Comparison of ENCODE assay signal across 10 mouse cellular contexts in the genomic region with DNA sequence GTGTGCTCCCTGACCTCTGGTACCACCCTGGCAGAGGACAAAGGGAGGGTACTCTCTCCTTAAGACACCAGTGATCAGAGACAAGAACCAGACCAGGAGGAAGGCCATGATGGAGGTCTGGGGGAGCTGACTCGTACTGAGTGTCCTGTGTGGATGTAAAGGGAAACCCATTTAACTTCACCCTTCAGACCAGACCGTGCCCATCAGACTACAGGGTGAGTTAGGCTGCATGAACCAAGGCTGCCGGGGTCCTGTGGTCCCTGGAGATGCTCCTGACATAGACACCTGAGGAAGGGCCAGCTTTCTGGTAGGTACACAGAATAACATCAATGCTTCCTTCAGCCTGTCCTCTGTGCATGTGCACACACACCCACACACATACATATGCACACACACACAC.
DNase-seq lines count a peak whose midpoint lies in the region; ATAC-seq and TF ChIP-seq lines count a peak whose summit lies in the region.
"Had no signal": no experiment of that assay in that cellular context is flagged by ENCODE, and none has a peak within 500 bp of the region (broad histone marks: within the 10 kb centered on the region; RNA-seq: fewer than 3 reads in every experiment).

No protein-coding gene starts in this region.

- TF ChIP-seq POLR2A in heart, adult 2 months (IDR thresholded peaks at IDR 0.05; ENCODE audit: insufficient read depth, low read depth, low read length): no peak

- peaks cover 17% of the 10 kb centered on the region for H3K4me1 ChIP-seq in heart, adult 2 months (ENCODE audit: control insufficient read depth, insufficient read depth, low read length)
- peaks cover 89% of the 10 kb centered on the region for H3K4me1 ChIP-seq in megakaryocyte, embryonic 14.5 days
- peaks cover 74% of the 10 kb centered on the region for H3K4me1 ChIP-seq in liver, embryonic 13.5 days (replicated peaks)
- peaks cover 42% of the 10 kb centered on the region for H3K4me1 ChIP-seq in neural tube, embryonic 13.5 days (replicated peaks)

- no peak for ATAC-seq in megakaryocyte, adult 5-6 weeks (ENCODE audit: poor library complexity, severe bottlenecking)
- ATAC-seq in liver, embryonic 13.5 days (ENCODE audit: low read depth): no peak; the same call in 1 of the 2 replicates
- ATAC-seq in neural tube, embryonic 13.5 days (ENCODE audit: low read depth): no peak

- no peaks in the 10 kb centered on the region for H3K9me3 ChIP-seq in megakaryocyte, embryonic 14.5 days
- no peaks in the 10 kb centered on the region for H3K9me3 ChIP-seq in liver, embryonic 13.5 days (replicated peaks)
- H3K9me3 ChIP-seq in neural tube, embryonic 13.5 days: no peaks in the 10 kb centered on the region

- intact Hi-C loops in heart, adult 2 months (cut with DNase I): no loop called here
- intact Hi-C loops in heart, postnatal 10 days (cut with DNase I): loop anchor here (5.0 kb wide), 1 partner anchor 142 kb away; no protein-coding TSS in a partner anchor

- 69% methylated on average over 3 of the region's 3 CpGs for WGBS in heart, adult 2 months
- WGBS in liver, embryonic 13.5 days (ENCODE audit: insufficient replicate concordance): 57% methylated on average over 3 of the region's 3 CpGs
- 79% methylated on average over 3 of the region's 3 CpGs for WGBS in neural tube, embryonic 13.5 days

- peak overlapping the region; percentile 82 for H3K27ac ChIP-seq in heart, adult 2 months
- peak overlapping the region; percentile 97 for H3K27ac ChIP-seq in liver, embryonic 13.5 days
- peak overlapping the region; percentile 88; the same call in 1 of the 2 replicates for H3K27ac ChIP-seq in neural tube, embryonic 13.5 days (replicated peaks)

- TF ChIP-seq EP300 in heart, adult 2 months (IDR thresholded peaks at IDR 0.05; ENCODE audit: insufficient read depth, low read depth, low read length): no peak

- H3K27me3 ChIP-seq in heart, adult 2 months (ENCODE audit: control insufficient read depth, insufficient read depth, low read length): no peaks in the 10 kb centered on the region
- peaks cover 19% of the 10 kb centered on the region for H3K27me3 ChIP-seq in megakaryocyte, embryonic 14.5 days (replicated peaks)
- peaks cover 30% of the 10 kb centered on the region for H3K27me3 ChIP-seq in liver, embryonic 13.5 days
- H3K27me3 ChIP-seq in neural tube, embryonic 13.5 days: 0 out of 2 replicates have a peak, but pooled peaks cover 6% of the 10 kb centered on the region

- H3K9ac ChIP-seq in heart, adult 2 months (ENCODE audit: low read depth, low read length): no peak overlapping the region
- H3K9ac ChIP-seq in liver, embryonic 13.5 days: peak overlapping the region; percentile 60
- H3K9ac ChIP-seq in neural tube, embryonic 13.5 days: peak overlapping the region; percentile 84; the same call in 1 of the 2 replicates

- no peaks in the 10 kb centered on the region for H3K79me2 ChIP-seq in heart, adult 2 months (replicated peaks; ENCODE audit: control insufficient read depth, insufficient read depth, low read length)

- H3K4me3 ChIP-seq in heart, adult 2 months: no peak overlapping the region
- peak overlapping the region; percentile 69 for H3K4me3 ChIP-seq in megakaryocyte, embryonic 14.5 days (replicated peaks)
- 0 out of 2 replicates have a peak overlapping the region, but pooled peaks have one; percentile 9 for H3K4me3 ChIP-seq in liver, embryonic 13.5 days (replicated peaks)
- H3K4me3 ChIP-seq in neural tube, embryonic 13.5 days: peak overlapping the region; percentile 56; the same call in 1 of the 2 replicates

- TF ChIP-seq CTCF in heart, adult 2 months (IDR thresholded peaks at IDR 0.05): no peak

- no peaks in the 10 kb centered on the region; the same call in 1 of the 2 replicates for H3K36me3 ChIP-seq in heart, adult 2 months (ENCODE audit: control insufficient read depth, insufficient read depth, low read length)
- peaks cover 7% of the 10 kb centered on the region for H3K36me3 ChIP-seq in megakaryocyte, embryonic 14.5 days (replicated peaks; ENCODE audit: low read length)
- no peaks in the 10 kb centered on the region for H3K36me3 ChIP-seq in liver, embryonic 13.5 days
- no peaks in the 10 kb centered on the region for H3K36me3 ChIP-seq in neural tube, embryonic 13.5 days

- DNase-seq in heart, adult 2 months: no peak
- DNase-seq in heart, postnatal 10 days: no peak
- DNase-seq in liver, embryonic 13.5 days: no peak
- DNase-seq in left cerebral cortex, adult 9 months (ENCODE audit: low spot score in 2 of 2): no peak
- DNase-seq in cerebellum, adult 9-10 months: no peak
- DNase-seq: gastrocnemius, postnatal 14 days; left cerebral cortex, postnatal 4 days had no signal

- H3K4me2 ChIP-seq in liver, embryonic 13.5 days: peak overlapping the region; percentile 64
- peak overlapping the region; percentile 77 for H3K4me2 ChIP-seq in neural tube, embryonic 13.5 days
